Mouse (Mus musculus): ENCODE measurements around the gene Gm3685. TPM values are rescaled to one million over a fixed set of nuclear protein-coding genes. Genes with fewer than 3 reads are reported as not detected.

Gene Gm3685
- not detected in 2 replicates for polyA plus RNA-seq (2021; fragmentation: Nextera tagmentation)
- long read RNA-seq, experiment 1: 0 reads
- long read RNA-seq, experiment 2: 0 reads

DNA sequence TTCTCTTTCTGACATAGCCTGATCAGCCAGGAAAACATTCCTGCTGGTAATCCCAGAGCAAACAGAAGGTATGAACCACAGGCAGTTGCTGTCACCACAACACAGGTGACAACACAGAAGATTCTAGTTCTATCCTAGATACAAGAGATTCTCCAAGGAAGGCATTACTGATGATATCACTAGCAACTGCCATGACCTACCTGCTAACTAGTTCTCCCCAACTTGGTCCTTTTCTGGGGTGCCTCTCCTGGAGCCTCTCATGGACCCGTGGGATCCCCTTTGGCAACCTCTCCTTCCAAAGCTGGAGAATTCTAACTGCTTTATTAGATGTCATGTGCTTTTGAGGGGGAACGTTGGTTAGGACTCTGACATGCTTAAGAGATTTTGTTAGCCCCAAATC is at the start of gene Gm3685:
TSS of gene Gm3685 (minus strand) at position 101 of the 400 bp plus-strand sequence.

DNA sequence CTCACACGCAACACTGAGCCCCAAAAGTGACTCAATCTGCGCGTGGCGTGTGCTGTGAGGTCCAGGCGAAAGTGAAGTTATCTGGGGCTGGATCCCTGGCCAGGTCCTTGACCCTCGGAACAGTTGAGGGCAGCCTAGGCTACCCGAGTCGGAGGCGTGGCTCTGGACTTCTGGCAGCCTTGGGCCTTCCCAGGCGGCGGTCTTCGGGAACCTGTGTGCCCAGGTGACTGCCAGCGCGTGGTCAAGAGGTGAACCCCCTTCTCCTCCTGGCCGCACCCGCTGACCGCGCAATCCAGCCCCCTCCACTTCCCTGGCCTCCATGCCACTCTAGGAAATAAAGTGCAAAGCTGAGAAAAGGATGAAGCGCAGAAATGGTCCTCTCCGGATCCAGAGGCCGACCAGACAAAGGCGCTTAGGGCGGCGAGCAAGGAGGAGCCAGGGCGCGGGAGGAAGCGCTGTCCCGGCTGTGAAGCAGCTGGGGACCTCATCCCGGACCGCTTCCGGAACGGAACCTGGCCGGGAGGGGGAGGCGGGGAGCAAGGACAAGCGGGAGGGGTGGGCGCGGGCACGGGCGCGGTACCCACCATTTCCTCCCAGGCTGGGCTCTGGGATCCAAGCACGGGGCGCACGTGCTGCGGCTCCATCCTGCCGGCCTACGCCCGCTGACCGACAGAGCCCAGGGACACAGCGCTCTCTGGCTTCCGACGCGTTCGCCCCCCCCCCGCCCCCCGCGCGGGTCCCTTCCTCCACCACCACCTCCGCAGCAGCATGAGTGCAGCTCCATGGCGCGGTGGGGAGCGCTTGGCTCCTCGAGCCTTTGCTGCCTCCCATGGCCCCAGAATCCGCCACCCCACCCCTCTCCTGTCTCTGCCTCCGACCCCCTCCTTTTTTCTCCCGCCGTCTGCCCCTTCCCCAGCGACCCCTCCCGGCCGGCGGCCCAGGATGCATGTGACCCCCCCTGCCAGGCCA is 17.7 kb downstream of the Gm3685 start, which contains the start of gene Gm10406:
TSS of gene Gm10406 (minus strand) at position 669 of the 969 bp plus-strand sequence.

Other genes with a start within 250 kb of the Gm3685 start
- not detected in 2 replicates for gene Gm3642, start 204.7 kb downstream of the Gm3685 start, polyA plus RNA-seq (2021; fragmentation: Nextera tagmentation)
- gene Gm3667, start 155.0 kb downstream of the Gm3685 start, polyA plus RNA-seq (2021; fragmentation: Nextera tagmentation): 2.6 TPM in 2 replicates
- not detected in 2 replicates for gene Gm6356, start 71.2 kb downstream of the Gm3685 start, polyA plus RNA-seq (2021; fragmentation: Nextera tagmentation)
- 0.41 and 0.58 TPM in 2 replicates for gene Gm10406, start 17.5 kb downstream of the Gm3685 start, polyA plus RNA-seq (2021; fragmentation: Nextera tagmentation)
- 2.9 and 3.4 TPM in 2 replicates for gene Gm3696, start 55.7 kb upstream of the Gm3685 start, polyA plus RNA-seq (2021; fragmentation: Nextera tagmentation)
- gene Gm6676, start 80.4 kb upstream of the Gm3685 start, polyA plus RNA-seq (2021; fragmentation: Nextera tagmentation): not detected in 2 replicates
- gene Gm3512, start 129.6 kb upstream of the Gm3685 start, polyA plus RNA-seq (2021; fragmentation: Nextera tagmentation): 3.7 and 4.5 TPM in 2 replicates
- not detected in 2 replicates for gene Gm16434, start 149.6 kb upstream of the Gm3685 start, polyA plus RNA-seq (2021; fragmentation: Nextera tagmentation)
- gene Gm3727, start 219.7 kb upstream of the Gm3685 start, polyA plus RNA-seq (2021; fragmentation: Nextera tagmentation): not detected in 2 replicates

Measured in layer of hippocampus, adult 6 months (tissue).